8 mouse cellular contexts compared by ENCODE assay signal in the genomic region with DNA sequence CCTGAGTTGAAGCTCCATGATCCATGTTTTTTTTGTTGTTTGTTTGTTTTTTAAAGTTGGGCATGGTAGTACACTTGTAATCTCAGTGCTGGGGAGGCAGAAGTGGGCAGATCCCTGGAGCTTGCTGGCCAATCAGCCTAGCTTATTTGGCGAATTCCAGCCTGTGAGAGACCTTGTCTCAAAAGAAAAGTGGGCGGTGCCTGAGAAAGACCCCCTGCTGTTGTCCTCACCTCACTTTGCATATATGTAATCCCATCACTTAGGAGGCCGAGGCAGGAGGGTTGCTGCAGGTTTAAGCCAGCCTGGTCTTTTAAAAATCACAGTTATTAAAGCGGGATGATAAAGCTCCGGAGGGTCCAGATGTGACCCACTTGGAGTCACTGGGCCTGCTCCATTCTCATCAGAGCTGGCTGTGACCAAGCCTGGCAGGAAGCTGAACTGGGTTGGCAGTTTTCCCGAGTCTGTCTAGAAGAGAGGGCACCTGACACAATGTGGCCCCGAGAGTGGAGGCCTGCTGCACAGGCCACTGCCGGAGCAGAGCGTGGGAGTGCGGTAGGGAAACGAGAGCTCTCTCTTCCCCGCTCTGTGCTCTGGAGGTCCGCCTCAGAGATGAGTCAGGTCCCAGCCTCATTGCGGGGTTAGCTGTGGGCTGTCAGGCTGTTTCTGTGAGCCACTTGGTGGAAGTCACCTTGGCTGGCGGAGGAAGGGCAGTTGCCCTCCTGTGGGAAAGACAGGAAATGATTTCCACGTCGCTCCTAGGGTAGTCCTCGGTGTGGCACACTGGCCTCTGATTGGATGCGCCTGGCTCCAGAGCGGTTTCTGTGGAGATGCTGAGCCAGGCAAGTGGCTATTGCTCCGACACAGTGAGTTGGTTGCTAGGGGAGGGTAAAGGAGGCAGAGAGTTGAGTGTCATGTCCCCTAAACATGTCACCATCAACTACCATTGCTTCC. TPM values are rescaled to one million over a fixed set of nuclear protein-coding genes. Genes with fewer than 3 reads are reported as not detected.
DNase-seq lines count a peak whose midpoint lies in the region; ATAC-seq and TF ChIP-seq lines count a peak whose summit lies in the region.

No protein-coding gene starts in this region.

- H3K27me3 ChIP-seq in hindbrain, embryonic 16.5 days (replicated peaks; ENCODE audit: control insufficient read depth, insufficient read depth, low read length), result no peaks in the 10 kb centered on the region
- H3K27me3 ChIP-seq in myocyte (ENCODE audit: control insufficient read depth, insufficient read depth, insufficient read length), result no peaks in the 10 kb centered on the region

- no peaks in the 10 kb centered on the region for H3K9me3 ChIP-seq in ES-E14 (ENCODE audit: control insufficient read depth, insufficient read depth, low read depth, low read length)
- no peaks in the 10 kb centered on the region for H3K9me3 ChIP-seq in hindbrain, embryonic 16.5 days (ENCODE audit: control insufficient read depth, low read length)

- DNase-seq in ES-E14 (ENCODE audit: low read depth, low spot score), result no peak
- peak; percentile 97 for DNase-seq in brain, adult 2 months (ENCODE audit: low read depth, low spot score)
- DNase-seq in left cerebral cortex, adult 18-20 months (ENCODE audit: low spot score in 2 of 2), result peak; percentile 56 to 73
- DNase-seq in thymus, adult 18-20 months, result no peak

- H3K9ac ChIP-seq in ES-E14 (ENCODE audit: insufficient read depth, low read depth, low read length, poor library complexity, severe bottlenecking), result no peak overlapping the region
- peak overlapping the region; percentile 49 for H3K9ac ChIP-seq in hindbrain, embryonic 16.5 days (ENCODE audit: low read depth, low read length)

- H3K36me3 ChIP-seq in ES-E14 (ENCODE audit: control insufficient read depth, insufficient read depth, low read length, poor library complexity, severe bottlenecking), result peaks cover 11% of the 10 kb centered on the region
- H3K36me3 ChIP-seq in hindbrain, embryonic 16.5 days (ENCODE audit: control insufficient read depth, insufficient read depth, low read length), result peaks cover 8% of the 10 kb centered on the region
- peaks cover 6% of the 10 kb centered on the region for H3K36me3 ChIP-seq in myocyte (ENCODE audit: control insufficient read depth, insufficient read depth)

- no peak for TF ChIP-seq POLR2A in myocyte (IDR thresholded peaks at IDR 0.05; ENCODE audit: insufficient read length, low read depth)

- H3K79me2 ChIP-seq in myocyte (ENCODE audit: control insufficient read depth, insufficient read depth), result no peaks in the 10 kb centered on the region

- H3ac ChIP-seq in myocyte (ENCODE audit: control insufficient read depth, insufficient read length), result no peak overlapping the region

- peak; percentile 92 for ATAC-seq in frontal cortex, adult (ENCODE audit: low TSS enrichment)
- ATAC-seq in hindbrain, embryonic 16.5 days, result peak; percentile 82
- ATAC-seq in erythroid progenitor cell, adult 5-6 weeks (replicated peaks; ENCODE audit: low FRiP score, poor library complexity, severe bottlenecking), result no peak

- peaks cover 0 to 4% of the 10 kb centered on the region in 2 experiments; a peak in 1 of 4 replicates for H3K4me1 ChIP-seq in ES-E14 (ENCODE audit: control insufficient read depth in 2 of 2, insufficient read depth in 2 of 2, low read length in 2 of 2, poor library complexity in 1 of 2)
- peaks cover 11% of the 10 kb centered on the region for H3K4me1 ChIP-seq in hindbrain, embryonic 16.5 days (ENCODE audit: control insufficient read depth, insufficient read depth, low read depth, low read length)

- no peak overlapping the region for H3K27ac ChIP-seq in ES-E14 (ENCODE audit: insufficient read depth, low read depth, low read length, poor library complexity, severe bottlenecking)
- peak overlapping the region; percentile 79 for H3K27ac ChIP-seq in hindbrain, embryonic 16.5 days (ENCODE audit: low read depth, low read length)

- peak overlapping the region; percentile 48 for H3K4me2 ChIP-seq in hindbrain, embryonic 16.5 days (ENCODE audit: low read length)
- H3K4me2 ChIP-seq in myocyte (ENCODE audit: low read depth), result peak overlapping the region; percentile 40

- in situ Hi-C loops in ES-E14 (cut with MboI; ENCODE audit: low sequenced_read_pairs in 2 of 2, unreplicated experiment in 2 of 2), result no loop called here

- 44% methylated on average over 21 of the region's 21 CpGs for WGBS in hindbrain, embryonic 16.5 days

- H3K4me3 ChIP-seq in ES-E14 (ENCODE audit: insufficient read depth in 1 of 2, low read depth in 1 of 2, low read length in 2 of 2, poor library complexity in 1 of 2, severe bottlenecking in 1 of 2) (peak overlapping the region; percentile 24 to 43; a peak in 2 of 4 replicates), myocyte (no peak overlapping the region)
- no peak overlapping the region; the same call in 1 of the 2 replicates for H3K4me3 ChIP-seq in hindbrain, embryonic 16.5 days (ENCODE audit: low read length)

TF ChIP-seq in ES-E14, 5 proteins besides CTCF, POLR2A, EP300 and RAD21:
- no peak for TF ChIP-seq MAFK (IDR thresholded peaks at IDR 0.05; ENCODE audit: insufficient read depth, low read depth, low read length)
- TF ChIP-seq ZC3H11A (IDR thresholded peaks at IDR 0.05; ENCODE audit: borderline replicate concordance, low read depth, low read length), result no peak
- no peak for TF ChIP-seq ZNF384 (IDR thresholded peaks at IDR 0.05; ENCODE audit: low read depth, low read length)
TF ChIP-seq in ES-E14: peak in this region for 0.

TF ChIP-seq in myocyte, 11 proteins besides CTCF, POLR2A, EP300 and RAD21:
- TF ChIP-seq MAX (IDR thresholded peaks at IDR 0.05; ENCODE audit: low read depth) (no peak), MYOG (IDR thresholded peaks at IDR 0.05; ENCODE audit: control insufficient read depth in 1 of 3, insufficient read depth in 1 of 3, insufficient read length in 2 of 3, low read depth in 2 of 3) (peak in 1 of 3 experiments; percentile 11), E2F4 (IDR thresholded peaks at IDR 0.05; ENCODE audit: insufficient read depth) (no peak), USF1 (IDR thresholded peaks at IDR 0.05; ENCODE audit: low read depth) (no peak), REST (IDR thresholded peaks at IDR 0.05; ENCODE audit: insufficient read depth, insufficient read length) (no peak), SRF (IDR thresholded peaks at IDR 0.05; ENCODE audit: control insufficient read depth, insufficient read length, low read depth) (no peak), CEBPB (IDR thresholded peaks at IDR 0.05; ENCODE audit: insufficient read depth, poor library complexity, severe bottlenecking) (no peak), TCF3 (IDR thresholded peaks at IDR 0.05; ENCODE audit: insufficient read length, low read depth) (no peak), MYOD1 (IDR thresholded peaks at IDR 0.05; ENCODE audit: control insufficient read depth in 1 of 3, insufficient read length in 2 of 3, low read depth in 2 of 3) (peak in 1 of 3 experiments; percentile 10), POLR2AphosphoS2 (IDR thresholded peaks at IDR 0.05; ENCODE audit: insufficient read length, low read depth) (no peak)
TF ChIP-seq in myocyte: peak in this region for 2.

RNA-seq across cellular contexts. Expression of a gene that starts 11.0 kb away (rescaled TPM):
- total RNA-seq in ES-E14 (2012; rRNA removed), result 94.7 and 139 TPM in 2 replicates
- 61.1 and 68.8 TPM in 2 replicates for polyA plus RNA-seq in hindbrain, embryonic 16.5 days (2015; fragmentation: Nextera tagmentation; extraction: Ambion mirVana)
- total RNA-seq in left cerebral cortex, adult 18-20 months (2021), result 10 to 100 TPM; 64.4 to 71.4 TPM
- polyA plus RNA-seq in myocyte (2012; fragmentation: generic; extraction: Trizol), result 319 TPM
- 18.7 and 24.3 TPM in 2 replicates for total RNA-seq in erythroid progenitor cell, adult 5-6 weeks (2015; ENCODE audit: low replicate concordance)
- total RNA-seq in erythroid progenitor cell, adult 5-6 weeks (2017; ENCODE audit: low replicate concordance), result 15.8 and 23.1 TPM in 2 replicates

Comparison
In these comparisons a context has a peak if more than half of its experiments do, and no peak if none do; other contexts are left out.
1. DNase-seq: peak in brain, adult 2 months (single experiment) and left cerebral cortex, adult 18-20 months (2 of 2); none in ES-E14 (single experiment) and thymus, adult 18-20 months (0 of 2).
2. H3K4me3 ChIP-seq: peak in ES-E14 (2 of 2); none in hindbrain, embryonic 16.5 days (single experiment) and myocyte (single experiment).